Mouse (Mus musculus): ENCODE results near the gene Tmem184b.

Tmem184b gene

GRCm38 (mm10) chr15:79430461-79431000, 27.2 kb upstream of the Tmem184b start:
- intact Hi-C loops (cut with DNase I), result no loop called here

- intact Hi-C loops (cut with DNase I), result no loop called here
Measured at GRCm38 (mm10) chr15:79429994-79430393, 26.6 kb upstream of the Tmem184b start.

GRCm38 (mm10) chr15:79429527-79429926, 26.2 kb upstream of the Tmem184b start:
- intact Hi-C loops (cut with DNase I), result no loop called here

- intact Hi-C loops (cut with DNase I), result no loop called here
Measured at GRCm38 (mm10) chr15:79428616-79429015, 25.2 kb upstream of the Tmem184b start.

- intact Hi-C loops (cut with DNase I), result no loop called here
Measured at GRCm38 (mm10) chr15:79427516-79427915, 24.1 kb upstream of the Tmem184b start.

GRCm38 (mm10) chr15:79425516-79425915, 22.1 kb upstream of the Tmem184b start:
- intact Hi-C loops (cut with DNase I), result no loop called here

- intact Hi-C loops (cut with DNase I), result no loop called here
Measured at GRCm38 (mm10) chr15:79424602-79425001, 21.2 kb upstream of the Tmem184b start.

- intact Hi-C loops (cut with DNase I), result no loop called here
Measured at GRCm38 (mm10) chr15:79422715-79423243, 19.4 kb upstream of the Tmem184b start.

- intact Hi-C loops (cut with DNase I), result no loop called here
Measured at GRCm38 (mm10) chr15:79418677-79419076, 15.3 kb upstream of the Tmem184b start.

GRCm38 (mm10) chr15:79418265-79418664, 14.9 kb upstream of the Tmem184b start:
- intact Hi-C loops (cut with DNase I), result no loop called here

- intact Hi-C loops (cut with DNase I), result no loop called here
Measured at GRCm38 (mm10) chr15:79417379-79417778, 14.0 kb upstream of the Tmem184b start.

- intact Hi-C loops (cut with DNase I), result no loop called here
Measured at GRCm38 (mm10) chr15:79416460-79417085, 13.2 kb upstream of the Tmem184b start.

- intact Hi-C loops (cut with DNase I), result no loop called here
Measured at GRCm38 (mm10) chr15:79414513-79414912, 11.1 kb upstream of the Tmem184b start.

GRCm38 (mm10) chr15:79413802-79414201, 10.4 kb upstream of the Tmem184b start:
- intact Hi-C loops (cut with DNase I), result no loop called here

GRCm38 (mm10) chr15:79413201-79413600, 9.8 kb upstream of the Tmem184b start:
- intact Hi-C loops (cut with DNase I), result no loop called here

- intact Hi-C loops (cut with DNase I), result loop anchor here (2.0 kb wide), 1 partner anchor 55 kb away; no protein-coding TSS in a partner anchor
Measured at GRCm38 (mm10) chr15:79411363-79412065, 8.1 kb upstream of the Tmem184b start.

GRCm38 (mm10) chr15:79409077-79409573, 5.8 kb upstream of the Tmem184b start:
- intact Hi-C loops (cut with DNase I), result loop anchor here (5.0 kb wide), 1 partner anchor 38 kb away; no protein-coding TSS in a partner anchor

GRCm38 (mm10) chr15:79406564-79406963, 3.2 kb upstream of the Tmem184b start:
- intact Hi-C loops (cut with DNase I), result loop anchor here (5.0 kb wide), 1 partner anchor 41 kb away; no protein-coding TSS in a partner anchor

- intact Hi-C loops (cut with DNase I), result no loop called here
Measured at GRCm38 (mm10) chr15:79404277-79404676, 908 bp upstream of the Tmem184b start.

- intact Hi-C loops (cut with DNase I), result no loop called here
Measured at GRCm38 (mm10) chr15:79403763-79404210, 418 bp upstream of the Tmem184b start.

- intact Hi-C loops (cut with DNase I), result no loop called here
Measured at GRCm38 (mm10) chr15:79402176-79402575, 1.2 kb downstream of the Tmem184b start.

- intact Hi-C loops (cut with DNase I), result no loop called here
Measured at GRCm38 (mm10) chr15:79400975-79401365, 2.4 kb downstream of the Tmem184b start.

Measured in adrenal gland (tissue).